Mouse (Mus musculus): ENCODE measurements around the gene Smg6.
"Not testable (repeated sequence)": the region's sequence is repeated elsewhere in the genome, so short reads cannot be mapped to it uniquely, and the experiment has no call there.

Gene Smg6

DNA sequence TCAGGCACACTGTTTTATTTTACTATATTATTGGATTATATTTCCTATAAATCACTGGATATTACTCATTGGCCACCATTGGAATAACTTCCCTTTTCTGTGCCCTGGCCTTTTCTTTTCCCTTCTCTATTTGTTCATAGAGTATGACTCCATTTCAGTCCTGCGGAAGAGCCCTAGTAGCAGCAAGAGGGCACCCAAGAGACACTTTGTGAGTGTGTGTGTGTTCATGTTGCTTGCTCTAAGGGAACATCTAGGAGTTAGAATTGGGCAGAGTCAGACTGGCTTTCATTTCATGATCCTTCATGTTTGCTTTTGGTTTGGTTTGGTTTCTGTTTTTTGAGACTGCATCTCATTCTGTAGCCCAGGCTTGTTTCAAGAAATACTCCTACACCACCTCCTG is 68.5 kb downstream of the Smg6 start:
- no peak for DNase-seq (ENCODE audit: low read depth, low spot score)

DNA sequence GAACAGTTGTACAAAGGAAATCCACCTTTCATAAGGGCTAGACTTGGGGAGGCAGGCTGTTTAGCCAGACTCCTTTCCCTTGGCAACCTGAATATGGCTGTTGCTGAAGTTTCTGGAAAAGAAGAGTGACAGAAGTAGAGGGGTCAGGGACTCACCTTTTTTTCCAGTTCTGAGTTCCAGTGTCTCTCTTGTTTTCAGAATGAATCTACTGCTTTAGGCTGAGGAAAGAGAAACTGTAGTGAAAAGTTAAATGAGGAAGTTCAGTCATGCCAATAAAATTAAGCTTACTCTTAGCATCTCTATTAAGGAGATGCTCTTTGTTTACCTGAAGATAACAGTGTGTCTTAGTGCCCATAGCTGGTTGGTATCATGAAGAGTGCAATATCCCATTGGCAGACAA is 69.2 kb downstream of the Smg6 start:
- DNase-seq (ENCODE audit: low read depth, low spot score) = no peak

- no peak for DNase-seq (ENCODE audit: low read depth, low spot score)
Observed at GRCm38 (mm10) chr11:74996482-74996881, 70.9 kb downstream of the Smg6 start.

- no peak for DNase-seq (ENCODE audit: low read depth, low spot score)
Observed at GRCm38 (mm10) chr11:75000869-75001653, 75.4 kb downstream of the Smg6 start.

GRCm38 (mm10) chr11:75008270-75008669 is 82.6 kb downstream of the Smg6 start:
- no peak for DNase-seq (ENCODE audit: low read depth, low spot score)

DNA sequence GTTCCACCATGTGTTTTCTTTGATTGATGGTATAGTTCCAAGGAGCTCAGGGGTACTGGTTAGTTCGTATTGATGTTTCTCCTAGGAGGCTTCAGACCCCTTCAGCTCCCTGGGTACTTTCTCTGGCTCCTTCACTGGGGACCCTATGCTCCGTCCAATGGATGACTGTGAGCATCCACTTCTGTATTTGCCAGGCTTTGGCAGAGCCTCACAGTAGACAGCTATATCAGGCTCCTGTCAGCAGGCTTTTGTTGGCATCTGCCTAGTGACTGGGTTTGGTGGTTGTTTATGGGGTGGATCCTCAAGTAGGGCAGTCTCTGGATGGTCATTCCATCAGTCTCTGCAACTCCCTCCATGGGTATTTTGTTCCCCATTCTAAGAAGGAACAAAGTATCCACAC is 83.9 kb downstream of the Smg6 start:
- not testable (repeated sequence) for DNase-seq (ENCODE audit: low read depth, low spot score)

DNA sequence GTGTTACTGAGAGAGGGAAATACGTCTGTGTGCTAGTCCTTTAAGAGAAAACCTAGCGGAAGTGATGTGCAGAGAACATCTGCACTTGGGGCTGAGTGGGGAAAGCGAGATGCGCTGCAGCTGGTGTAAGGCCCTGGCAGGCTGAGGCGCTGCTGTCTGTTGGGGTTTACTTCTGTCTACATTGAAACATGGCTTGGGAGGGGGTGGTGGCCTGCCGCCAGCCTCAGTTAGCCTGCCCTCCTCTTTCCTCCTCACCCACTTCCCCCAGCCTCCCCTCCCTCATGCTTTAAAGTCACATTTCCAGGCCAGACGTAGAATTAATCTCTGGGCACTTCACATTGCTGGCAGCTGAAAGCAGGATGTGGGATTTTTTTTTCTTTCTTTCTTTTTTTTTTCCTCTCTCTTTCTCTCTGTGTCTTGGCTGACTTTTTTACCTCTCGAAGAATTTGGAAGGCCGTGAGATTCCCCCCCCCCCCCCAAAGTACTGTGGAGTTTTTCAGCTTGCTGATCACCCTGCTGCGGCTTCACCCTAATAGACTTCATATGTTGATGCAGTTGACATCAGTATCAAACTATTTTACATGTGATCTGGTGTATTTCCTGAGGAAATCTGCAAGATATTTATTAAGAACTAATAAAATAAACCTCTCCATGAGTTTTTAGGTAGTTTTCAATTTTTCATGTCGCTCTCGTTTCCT is 87.5 kb downstream of the Smg6 start:
- DNase-seq (ENCODE audit: low read depth, low spot score) = no peak

DNA sequence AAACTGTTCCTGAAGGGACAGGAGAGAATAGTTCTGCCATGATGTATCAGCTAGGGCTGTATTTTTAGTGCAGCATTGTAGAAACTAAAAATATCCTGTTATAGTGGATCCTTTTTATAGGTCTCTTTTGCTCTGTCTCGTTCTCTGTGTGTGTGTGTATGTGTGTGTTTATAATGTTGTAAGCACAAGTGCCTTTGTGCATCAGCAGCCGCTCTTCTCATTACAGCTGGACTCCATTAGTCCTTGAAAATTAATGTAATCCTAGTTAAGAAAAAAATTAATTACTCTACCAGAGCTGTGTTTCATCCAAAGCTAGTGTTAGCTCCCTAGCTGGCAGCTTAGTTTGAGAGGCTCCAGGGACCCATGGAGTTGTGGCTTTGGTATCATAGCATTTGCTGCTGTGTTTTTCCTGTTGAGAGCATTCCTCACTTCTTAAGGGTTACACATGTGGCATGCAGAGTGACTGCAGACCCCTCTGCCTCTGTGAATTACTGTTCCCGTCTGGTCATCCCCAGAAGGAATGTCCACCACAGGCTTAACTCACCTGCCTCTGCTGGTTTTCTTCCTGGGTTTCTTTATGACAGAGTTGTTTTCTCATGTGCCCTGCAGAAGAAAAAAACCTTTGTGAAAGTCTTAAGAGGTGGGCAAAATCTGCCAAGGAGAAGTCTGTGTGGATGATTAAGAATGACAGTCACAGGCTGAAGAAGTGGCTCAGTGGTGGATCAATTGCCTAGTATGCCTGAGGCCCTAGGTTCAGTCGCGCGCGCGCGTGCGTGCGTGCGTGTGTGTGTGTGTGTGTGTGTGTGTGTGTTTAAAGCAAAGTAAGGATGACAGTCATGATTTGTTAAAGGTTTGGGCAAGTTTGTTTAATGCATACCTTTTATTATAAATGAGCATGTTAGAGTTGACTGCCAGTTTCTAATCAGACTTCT is 88.4 kb downstream of the Smg6 start:
- DNase-seq (ENCODE audit: low read depth, low spot score) = no peak

DNA sequence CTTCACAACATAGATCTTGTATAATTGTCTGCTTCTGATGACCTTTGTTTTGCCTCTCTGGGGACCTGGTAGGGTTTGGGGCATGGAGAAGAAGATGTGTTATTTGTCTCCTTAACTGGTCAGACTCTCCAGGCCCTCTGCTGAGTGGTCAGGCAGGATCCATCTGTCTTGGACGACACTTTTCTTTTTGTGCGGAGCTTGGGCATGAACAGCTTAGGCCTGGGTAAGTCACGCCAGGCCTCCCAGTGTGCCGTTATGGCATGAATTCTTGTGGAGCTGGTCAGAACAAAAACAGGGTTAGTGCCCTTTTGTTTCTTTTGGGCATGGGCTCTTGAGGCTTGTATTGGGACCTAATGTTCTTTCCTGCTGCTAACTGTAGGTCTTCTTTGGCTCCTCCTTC is 89.2 kb downstream of the Smg6 start:
- no peak for DNase-seq (ENCODE audit: low read depth, low spot score)

DNA sequence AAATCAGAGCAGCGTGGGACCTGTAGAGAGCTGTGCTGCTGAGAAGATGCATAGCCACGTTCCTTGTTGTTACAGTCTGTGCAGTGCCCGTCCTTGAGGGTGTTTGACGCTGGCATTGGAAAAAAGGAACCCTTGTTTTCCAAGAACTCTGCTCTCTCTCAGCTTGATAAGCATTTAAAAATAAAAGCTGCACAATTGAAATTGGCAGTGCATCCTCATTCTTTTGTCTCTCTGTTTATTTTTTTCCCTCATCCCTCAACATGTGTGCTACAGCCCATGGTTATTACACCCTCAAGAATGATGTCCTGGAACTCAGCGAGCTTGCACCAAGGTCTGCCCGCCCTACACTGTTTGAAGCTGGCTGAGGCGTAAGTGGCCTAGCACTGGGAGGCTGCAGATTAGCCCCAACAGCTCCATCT is 89.8 kb downstream of the Smg6 start:
- DNase-seq (ENCODE audit: low read depth, low spot score) = no peak

DNA sequence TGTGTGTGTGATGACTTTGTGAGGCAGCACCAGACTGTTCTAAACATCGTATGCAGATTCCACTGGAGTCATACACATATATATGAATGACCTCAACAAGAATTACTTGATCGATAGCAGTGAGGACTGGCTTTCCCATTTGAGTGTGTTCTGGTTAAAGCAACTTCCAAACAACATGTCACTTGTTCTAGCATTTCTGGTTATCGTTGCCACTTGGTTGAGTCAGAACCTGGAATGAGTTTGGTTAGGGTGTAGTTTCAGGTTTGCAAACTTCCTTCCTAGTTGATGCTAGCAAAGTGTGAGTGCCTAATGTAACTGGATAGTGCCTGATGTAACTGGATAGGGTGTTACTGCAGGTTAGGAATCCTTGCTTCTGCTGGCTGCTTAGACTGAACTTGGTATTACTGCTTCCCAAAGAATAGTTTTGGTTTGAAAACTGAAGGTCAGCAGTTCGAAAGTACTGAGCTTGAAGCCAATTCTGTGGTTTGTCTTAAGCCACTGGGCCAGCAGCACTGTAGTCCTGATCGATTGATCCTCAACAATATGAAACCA is 90.8 kb downstream of the Smg6 start:
- DNase-seq (ENCODE audit: low read depth, low spot score) = no peak

DNA sequence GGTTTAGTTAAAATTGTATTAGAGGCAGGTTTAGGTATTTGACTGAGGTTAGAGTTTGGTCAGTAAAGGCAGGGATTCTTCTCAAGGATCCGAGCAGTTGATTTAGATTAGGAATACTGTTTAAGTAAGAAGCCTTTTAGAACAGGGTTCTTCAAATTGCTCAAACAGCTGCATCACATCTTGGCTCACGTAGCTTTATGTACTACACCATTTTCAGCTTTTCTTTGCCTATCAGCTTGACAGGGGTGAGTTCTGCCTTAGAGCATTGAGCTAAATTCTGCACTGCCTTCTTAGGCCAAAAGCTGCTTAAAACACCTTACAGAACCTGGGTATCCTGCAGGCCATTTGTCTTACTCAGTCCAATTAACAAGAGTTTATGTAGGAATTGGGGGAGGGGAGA is 92.2 kb downstream of the Smg6 start:
- no peak for DNase-seq (ENCODE audit: low read depth, low spot score)

- no peak for DNase-seq (ENCODE audit: low read depth, low spot score)
Observed at GRCm38 (mm10) chr11:75026977-75027376, 101.4 kb downstream of the Smg6 start.

GRCm38 (mm10) chr11:75027616-75028015 is 102.0 kb downstream of the Smg6 start:
- DNase-seq (ENCODE audit: low read depth, low spot score) = peak; percentile 18

DNA sequence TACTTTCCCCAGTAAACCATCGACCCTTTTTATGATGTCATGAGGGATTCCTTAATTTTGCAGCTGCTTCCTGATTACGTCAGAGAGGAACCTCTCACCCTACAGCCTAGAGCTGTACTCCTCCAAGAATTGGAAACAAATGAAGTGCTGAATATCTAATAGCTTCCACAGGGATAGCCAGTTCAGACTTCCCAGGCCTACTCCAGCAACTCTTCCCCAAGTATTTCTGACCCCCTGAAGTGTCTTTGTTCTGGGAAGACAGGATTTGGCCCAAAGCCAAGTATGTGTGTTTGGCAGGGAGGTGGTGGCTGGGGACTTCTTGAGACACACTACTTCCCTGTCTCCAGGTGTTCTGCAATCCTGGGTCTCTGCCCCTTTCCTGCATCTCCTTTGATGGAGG is 105.6 kb downstream of the Smg6 start:
- DNase-seq (ENCODE audit: low read depth, low spot score) = peak; percentile 89

DNA sequence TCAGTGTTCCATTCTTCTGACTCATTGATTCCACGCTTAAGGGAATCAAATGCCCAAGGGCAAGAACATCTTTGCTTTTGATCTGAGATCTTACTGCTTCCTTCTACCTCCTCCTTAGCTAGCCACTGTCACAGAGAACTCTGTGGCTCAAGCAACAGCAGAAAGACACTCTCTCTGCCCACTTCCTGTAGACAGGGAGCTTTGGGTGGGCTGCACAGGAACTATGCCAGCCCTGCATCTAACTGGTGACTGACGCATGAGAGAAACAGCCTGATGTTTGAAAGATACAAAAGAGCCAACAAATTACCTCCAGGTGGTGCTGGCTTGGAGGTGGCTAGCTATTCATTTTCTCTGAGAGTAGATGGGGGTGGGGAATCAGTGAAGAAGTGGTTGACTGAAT is 107.3 kb downstream of the Smg6 start:
- DNase-seq (ENCODE audit: low read depth, low spot score) = no peak

DNA sequence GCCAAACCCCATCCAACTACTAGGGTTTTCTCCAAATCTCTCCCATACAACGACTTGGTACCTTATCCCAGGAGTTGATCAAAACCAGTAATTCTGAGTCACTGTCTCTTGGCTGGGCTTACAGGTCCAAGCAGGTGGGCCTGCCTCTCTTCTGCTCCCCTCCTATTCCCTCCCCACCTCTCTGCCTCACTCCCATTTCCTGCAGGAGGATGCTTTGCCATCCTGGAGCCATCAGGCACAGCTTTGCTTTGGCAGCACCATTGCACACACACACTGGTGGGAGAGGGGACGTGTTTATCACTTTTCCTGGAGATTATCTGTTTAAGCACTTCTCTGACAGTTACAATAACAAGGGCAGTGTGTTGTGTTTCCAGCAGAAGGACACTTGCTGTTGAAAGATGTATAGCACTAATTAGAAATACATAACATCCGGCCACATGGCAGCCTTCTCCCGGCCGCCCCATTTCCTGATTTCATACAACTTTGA is 108.0 kb downstream of the Smg6 start:
- no peak for DNase-seq (ENCODE audit: low read depth, low spot score)

- DNase-seq (ENCODE audit: low read depth, low spot score) = no peak
Observed at GRCm38 (mm10) chr11:75034104-75034503, 108.5 kb downstream of the Smg6 start.

GRCm38 (mm10) chr11:75044333-75044732 is 118.7 kb downstream of the Smg6 start:
- DNase-seq (ENCODE audit: low read depth, low spot score) = no peak

GRCm38 (mm10) chr11:75045822-75046221 is 120.2 kb downstream of the Smg6 start:
- no peak for DNase-seq (ENCODE audit: low read depth, low spot score)

DNA sequence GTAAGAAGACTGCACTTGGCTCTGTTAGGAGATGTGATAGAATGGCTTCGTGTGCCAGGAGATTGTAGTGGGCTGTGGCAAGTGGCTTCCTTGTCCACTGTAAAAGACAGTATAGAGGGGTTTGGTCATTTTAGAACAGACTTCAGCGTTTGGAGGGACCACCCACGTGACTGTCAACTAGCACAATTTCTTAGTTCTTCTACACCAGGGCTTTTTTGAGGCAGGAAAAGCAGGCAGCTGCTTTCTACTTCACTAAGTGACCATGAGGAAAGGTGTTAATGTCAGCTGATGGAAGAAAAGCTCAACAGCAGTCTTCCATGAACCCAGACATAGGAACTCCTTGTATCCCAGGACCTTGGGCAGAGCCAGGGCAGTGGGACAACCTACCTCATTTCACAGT is 121.0 kb downstream of the Smg6 start:
- DNase-seq (ENCODE audit: low read depth, low spot score) = no peak

- no peak for DNase-seq (ENCODE audit: low read depth, low spot score)
Observed at GRCm38 (mm10) chr11:75047066-75047465, 121.4 kb downstream of the Smg6 start.

Data from R1 (cell line).